Mouse (Mus musculus): ENCODE data around the gene Cnn2. TPM values are rescaled to one million over a fixed set of nuclear protein-coding genes. Genes with fewer than 3 reads are reported as not detected.

Gene Cnn2
- 47.4 and 53.3 TPM in 2 replicates for polyA plus RNA-seq (2012; rRNA removed; ENCODE audit: low replicate concordance)

DNA sequence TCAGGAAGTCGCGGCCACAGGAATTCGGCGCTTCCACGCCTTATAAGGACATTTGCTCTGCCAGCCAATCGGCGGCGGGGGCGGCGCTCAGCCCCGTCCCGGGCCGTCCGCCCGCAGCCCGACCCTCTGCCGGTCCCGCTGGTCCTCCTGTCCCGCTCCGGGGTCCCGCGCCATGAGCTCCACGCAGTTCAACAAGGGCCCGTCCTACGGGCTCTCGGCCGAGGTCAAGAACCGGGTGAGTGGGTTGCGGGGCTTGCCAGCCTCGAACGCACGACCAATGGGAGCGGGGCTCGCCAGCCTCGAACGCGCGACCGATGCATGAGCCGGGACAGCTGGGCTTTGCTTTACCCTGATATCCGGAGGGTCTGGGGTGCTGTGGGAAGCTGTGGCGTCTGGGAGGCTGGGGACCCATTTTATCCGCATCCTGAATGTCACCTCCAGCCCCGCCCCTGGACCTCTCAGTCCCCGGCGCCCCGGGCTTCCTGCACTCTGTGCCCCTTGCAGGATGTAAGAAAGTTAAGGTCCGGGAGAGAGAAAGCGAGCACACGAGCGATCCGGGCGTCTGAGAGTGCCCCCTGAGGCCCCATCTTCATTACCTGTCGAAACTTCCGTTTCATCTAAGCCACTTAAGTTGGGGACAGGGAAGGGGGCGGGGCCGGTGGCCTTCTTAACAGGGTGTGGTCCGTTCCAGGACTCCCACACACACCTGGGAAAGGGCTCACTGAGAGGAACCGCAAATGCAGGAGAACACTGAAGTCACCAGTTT lies at the start of gene Cnn2:
Gene Cnn2, plus strand, starts transcription at position 79 of the 766 bp plus-strand sequence.

DNA sequence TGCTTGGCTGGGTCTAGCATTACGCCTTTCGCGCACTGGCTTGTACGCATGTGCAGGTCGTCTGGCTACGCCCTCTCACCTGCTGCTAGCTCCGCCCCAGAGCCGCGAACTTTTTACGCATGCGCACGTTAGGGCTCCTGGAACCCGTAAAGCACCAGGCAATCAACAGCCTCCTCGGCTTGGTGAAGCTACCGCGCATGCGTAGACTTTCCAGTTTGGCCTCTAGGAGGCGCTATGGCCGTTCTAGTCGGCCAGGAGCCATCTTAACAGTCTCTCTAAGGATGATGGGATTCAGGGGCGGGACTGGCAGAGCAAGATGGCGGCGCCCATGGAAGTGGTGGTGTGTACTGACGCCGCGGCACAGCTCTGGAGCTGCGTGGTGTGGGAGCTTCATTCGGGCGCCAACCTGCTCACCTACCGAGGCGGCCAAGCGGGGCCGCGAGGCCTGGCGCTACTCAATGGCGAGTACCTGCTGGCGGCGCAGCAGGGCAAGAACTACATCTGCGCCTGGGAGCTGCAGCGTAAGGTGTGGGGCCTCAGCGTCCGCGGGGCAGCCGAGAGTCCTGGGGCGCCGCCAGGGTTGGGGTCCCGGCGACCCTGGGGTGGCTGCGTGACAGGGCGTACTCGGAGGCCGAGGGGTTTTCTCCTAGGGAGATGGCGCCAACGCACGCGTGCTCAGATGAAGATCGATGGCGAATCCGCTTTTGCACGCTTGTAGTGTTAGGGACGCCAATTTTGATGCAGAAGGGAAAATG lies 28.4 kb upstream of the Cnn2 start, which contains the start of gene Wdr18:
Gene Wdr18, plus strand, starts transcription at position 306 of the 755 bp plus-strand sequence.

DNA sequence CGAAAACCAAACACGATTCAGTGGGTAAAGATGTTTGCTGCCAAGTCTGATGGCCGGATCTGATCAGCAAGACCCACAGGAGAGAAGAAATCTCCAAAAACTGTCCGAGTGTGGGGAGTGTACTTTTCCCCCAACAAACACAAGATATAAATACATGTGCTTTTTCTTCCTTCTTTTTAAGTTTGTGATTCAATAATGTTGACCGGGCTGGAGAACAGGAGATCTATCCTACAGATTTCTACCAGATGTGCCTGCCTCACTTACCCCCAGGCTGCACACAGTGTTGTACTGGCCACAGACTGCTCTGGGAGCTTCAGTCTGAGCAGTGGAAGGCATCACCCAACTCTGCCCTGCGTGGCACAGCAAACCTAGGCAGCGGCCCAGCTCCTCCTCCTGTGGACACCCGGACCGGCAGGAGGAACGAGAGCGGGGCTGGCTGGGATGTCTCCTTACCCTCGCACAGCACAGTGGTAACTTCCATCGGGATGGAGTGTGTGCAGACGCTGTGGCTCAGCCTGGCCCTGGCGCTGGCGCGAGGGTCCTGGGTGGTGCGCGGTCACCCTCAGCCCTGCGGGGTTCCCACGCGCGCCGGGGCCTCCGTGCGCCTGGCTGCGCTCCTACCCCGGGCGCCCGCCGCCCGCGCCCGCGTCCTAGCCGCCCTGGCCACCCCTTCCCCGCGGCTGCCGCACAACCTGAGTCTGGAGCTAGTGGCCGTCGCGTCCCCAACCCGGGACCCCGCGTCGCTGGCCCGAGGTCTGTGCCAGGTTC lies 17.8 kb upstream of the Cnn2 start, which contains the start of gene Grin3b:
Gene Grin3b, plus strand, starts transcription at position 301 of the 768 bp plus-strand sequence.

DNA sequence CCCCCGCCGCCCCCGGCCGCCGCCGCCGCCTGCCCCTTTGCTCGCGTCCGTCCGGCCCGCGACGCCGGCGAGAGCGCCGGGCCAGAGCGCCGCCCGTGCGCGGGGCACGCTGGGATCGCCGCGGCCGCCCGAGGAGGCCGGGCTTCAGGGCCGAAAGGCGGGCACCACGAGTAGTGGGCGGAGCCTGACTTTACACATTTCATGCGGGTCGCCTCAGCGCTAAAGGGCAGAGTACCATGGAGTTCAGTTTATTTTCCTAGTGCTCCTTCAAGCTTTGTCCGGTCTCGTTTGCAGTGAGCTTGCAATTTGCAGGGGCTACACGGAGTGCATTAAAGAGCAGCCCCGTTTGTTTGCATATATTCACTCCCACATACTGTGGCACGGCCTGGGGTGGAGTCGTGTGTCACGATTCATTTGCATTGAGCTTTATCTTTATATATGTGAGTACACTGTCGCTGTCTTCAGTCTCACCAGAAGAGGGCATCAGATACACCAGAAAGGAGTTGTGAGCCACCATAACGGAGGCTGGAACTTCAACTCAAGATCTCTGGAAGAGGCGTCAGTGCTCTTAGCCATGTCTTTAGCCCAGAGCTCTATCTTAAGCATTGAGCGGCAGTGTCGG lies 4.1 kb upstream of the Cnn2 start, which contains the start of gene Tmem259:
Gene Tmem259, minus strand, starts transcription at position 136 of the 622 bp plus-strand sequence.

DNA sequence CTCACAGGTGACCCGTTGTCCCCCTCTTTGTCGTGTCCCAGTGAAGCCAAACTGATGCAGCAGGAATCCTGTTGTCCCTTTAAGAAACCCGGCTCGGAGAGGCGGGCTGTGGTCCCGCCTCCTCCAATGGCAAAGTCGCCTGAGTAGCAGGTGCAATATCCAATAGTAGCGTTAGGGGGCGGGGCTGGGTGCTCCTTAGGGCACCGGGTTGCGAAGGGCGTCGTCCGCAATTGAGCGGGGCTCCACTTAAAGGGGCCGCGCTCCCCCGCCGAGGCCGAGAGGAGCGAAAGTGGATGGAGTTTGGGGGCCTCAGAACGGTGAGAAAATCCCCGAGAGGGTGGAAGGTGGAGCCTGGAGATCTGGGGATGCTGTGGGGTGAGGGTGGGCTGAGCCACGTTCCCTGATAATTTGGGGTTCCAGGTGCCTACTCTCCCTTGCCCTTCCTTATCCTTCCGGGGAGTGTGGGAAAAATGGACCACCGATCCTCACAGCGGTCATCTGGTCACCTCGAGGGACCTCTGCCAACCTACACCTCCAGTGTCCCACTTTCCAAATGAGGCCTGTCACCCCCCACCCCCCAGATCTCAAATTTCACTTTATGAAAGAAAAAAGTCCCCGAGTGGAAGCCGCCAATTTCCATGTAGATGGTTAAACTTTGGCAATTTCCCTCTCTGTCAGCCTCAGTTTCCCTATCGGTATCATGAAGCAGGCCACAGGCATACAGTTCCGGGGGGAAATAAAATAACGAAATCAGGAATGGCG lies 8.1 kb downstream of the Cnn2 start, which contains the start of gene Abca7:
Gene Abca7, plus strand, starts transcription at position 223 of the 762 bp plus-strand sequence.

DNA sequence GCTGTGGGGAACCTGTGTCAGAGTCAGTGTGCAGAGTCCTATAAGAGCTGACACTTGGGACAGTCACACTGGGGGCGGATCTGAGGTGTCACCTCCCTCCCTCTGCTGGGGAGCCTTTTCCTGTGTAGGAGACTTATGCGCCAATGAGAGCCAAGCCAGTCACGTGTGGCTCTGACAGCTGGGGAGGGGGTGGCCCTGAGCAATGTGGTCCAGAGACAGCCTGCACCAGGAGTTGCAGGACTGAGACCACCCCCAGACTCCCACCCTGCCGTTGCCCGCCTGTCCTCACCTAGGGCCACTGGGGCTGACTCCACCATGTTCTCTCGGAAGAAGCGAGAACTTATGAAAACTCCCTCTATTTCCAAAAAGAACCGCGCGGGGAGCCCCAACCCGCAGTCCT lies 28.1 kb downstream of the Cnn2 start, which contains the start of gene Arhgap45:
Gene Arhgap45, plus strand, starts transcription at position 143 of the 400 bp plus-strand sequence.

DNA sequence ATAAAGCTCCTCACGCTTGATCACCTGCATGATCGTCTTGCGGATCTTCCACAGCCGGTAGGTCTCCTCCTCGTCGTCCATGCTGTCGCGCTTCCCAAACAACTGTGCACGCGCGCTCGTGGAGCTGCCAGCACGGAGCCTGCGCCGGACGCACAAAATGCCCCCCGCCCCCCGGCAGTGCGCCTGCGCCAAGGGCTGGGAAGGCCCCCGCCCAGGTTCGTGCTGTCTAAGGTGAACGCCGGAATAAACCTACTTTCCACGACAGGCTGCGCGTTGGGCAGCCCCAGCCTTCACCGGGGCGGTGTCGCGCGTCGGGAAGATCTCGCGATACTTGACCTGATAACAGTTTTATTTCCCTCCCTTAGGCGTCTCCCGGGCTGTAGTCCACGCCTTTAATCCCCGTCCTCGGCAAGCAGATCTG lies 51.2 kb downstream of the Cnn2 start, which contains the start of gene Polr2e:
Gene Polr2e, minus strand, starts transcription at position 237 of the 421 bp plus-strand sequence.

Other genes starting within 250 kb of the Cnn2 start
- gene Polrmt, start 242.0 kb upstream of the Cnn2 start, polyA plus RNA-seq (2012; rRNA removed; ENCODE audit: low replicate concordance): 47.7 and 62.9 TPM in 2 replicates
- gene Fgf22, start 233.5 kb upstream of the Cnn2 start, polyA plus RNA-seq (2012; rRNA removed; ENCODE audit: low replicate concordance): not detected in 2 replicates
- gene Rnf126, start 221.6 kb upstream of the Cnn2 start, polyA plus RNA-seq (2012; rRNA removed; ENCODE audit: low replicate concordance): 161 and 229 TPM in 2 replicates
- 11.5 and 11.9 TPM in 2 replicates for gene Fstl3, start 211.3 kb upstream of the Cnn2 start, polyA plus RNA-seq (2012; rRNA removed; ENCODE audit: low replicate concordance)
- gene Prss57, start 197.6 kb upstream of the Cnn2 start, polyA plus RNA-seq (2012; rRNA removed; ENCODE audit: low replicate concordance): 0.27 and 0.59 TPM in 2 replicates
- gene Palm, start 195.0 kb upstream of the Cnn2 start, polyA plus RNA-seq (2012; rRNA removed; ENCODE audit: low replicate concordance): 17.2 and 27.7 TPM in 2 replicates
- 97.3 and 216 TPM in 2 replicates for gene Misp, start 167.6 kb upstream of the Cnn2 start, polyA plus RNA-seq (2012; rRNA removed; ENCODE audit: low replicate concordance)
- 156 and 209 TPM in 2 replicates for gene Ptbp1, start 134.2 kb upstream of the Cnn2 start, polyA plus RNA-seq (2012; rRNA removed; ENCODE audit: low replicate concordance)
- gene Prtn3, start 114.1 kb upstream of the Cnn2 start, polyA plus RNA-seq (2012; rRNA removed; ENCODE audit: low replicate concordance): 3.8 and 5.3 TPM in 2 replicates
- 6.1 and 11.4 TPM in 2 replicates for gene Plppr3, start 114.0 kb upstream of the Cnn2 start, polyA plus RNA-seq (2012; rRNA removed; ENCODE audit: low replicate concordance)
- not detected in 2 replicates for gene Elane, start 102.3 kb upstream of the Cnn2 start, polyA plus RNA-seq (2012; rRNA removed; ENCODE audit: low replicate concordance)
- gene Cfd, start 97.7 kb upstream of the Cnn2 start, polyA plus RNA-seq (2012; rRNA removed; ENCODE audit: low replicate concordance): 12.8 and 564 TPM in 2 replicates
- 44.8 and 49.2 TPM in 2 replicates for gene Med16, start 79.7 kb upstream of the Cnn2 start, polyA plus RNA-seq (2012; rRNA removed; ENCODE audit: low replicate concordance)
- not detected in 2 replicates for gene Gm26602, start 77.7 kb upstream of the Cnn2 start, polyA plus RNA-seq (2012; rRNA removed; ENCODE audit: low replicate concordance)
- gene Kiss1r, start 71.6 kb upstream of the Cnn2 start, polyA plus RNA-seq (2012; rRNA removed; ENCODE audit: low replicate concordance): 5.1 and 5.6 TPM in 2 replicates
- 102 and 133 TPM in 2 replicates for gene R3hdm4, start 67.4 kb upstream of the Cnn2 start, polyA plus RNA-seq (2012; rRNA removed; ENCODE audit: low replicate concordance)
- gene Arid3a, start 61.5 kb upstream of the Cnn2 start, polyA plus RNA-seq (2012; rRNA removed; ENCODE audit: low replicate concordance): 8.1 and 9.4 TPM in 2 replicates
- 32.5 and 36.7 TPM in 2 replicates for gene Wdr18, start 28.4 kb upstream of the Cnn2 start, polyA plus RNA-seq (2012; rRNA removed; ENCODE audit: low replicate concordance)
- 0.13 TPM in 1 of 2 replicates, not detected in the other for gene Grin3b, start 17.9 kb upstream of the Cnn2 start, polyA plus RNA-seq (2012; rRNA removed; ENCODE audit: low replicate concordance)
- gene Tmem259, start 4.3 kb upstream of the Cnn2 start, polyA plus RNA-seq (2012; rRNA removed; ENCODE audit: low replicate concordance): 473 and 724 TPM in 2 replicates
- 22.5 and 27.6 TPM in 2 replicates for gene Abca7, start 7.9 kb downstream of the Cnn2 start, polyA plus RNA-seq (2012; rRNA removed; ENCODE audit: low replicate concordance)
- 16.6 and 28.8 TPM in 2 replicates for gene Arhgap45, start 28.1 kb downstream of the Cnn2 start, polyA plus RNA-seq (2012; rRNA removed; ENCODE audit: low replicate concordance)
- gene Polr2e, start 51.2 kb downstream of the Cnn2 start, polyA plus RNA-seq (2012; rRNA removed; ENCODE audit: low replicate concordance): 82.1 and 91.1 TPM in 2 replicates
- 1,699 and 1,725 TPM in 2 replicates for gene Gpx4, start 58.6 kb downstream of the Cnn2 start, polyA plus RNA-seq (2012; rRNA removed; ENCODE audit: low replicate concordance)
- 63.5 and 95.0 TPM in 2 replicates for gene Sbno2, start 117.0 kb downstream of the Cnn2 start, polyA plus RNA-seq (2012; rRNA removed; ENCODE audit: low replicate concordance)
- 105 and 121 TPM in 2 replicates for gene Stk11, start 127.2 kb downstream of the Cnn2 start, polyA plus RNA-seq (2012; rRNA removed; ENCODE audit: low replicate concordance)
- 5,808 and 7,935 TPM in 2 replicates for gene Atp5d, start 150.0 kb downstream of the Cnn2 start, polyA plus RNA-seq (2012; rRNA removed; ENCODE audit: low replicate concordance)
- gene Cbarp, start 152.3 kb downstream of the Cnn2 start, polyA plus RNA-seq (2012; rRNA removed; ENCODE audit: low replicate concordance): 6.3 and 6.6 TPM in 2 replicates
- gene Midn, start 159.7 kb downstream of the Cnn2 start, polyA plus RNA-seq (2012; rRNA removed; ENCODE audit: low replicate concordance): 198 and 360 TPM in 2 replicates
- 46.7 and 55.3 TPM in 2 replicates for gene Cirbp, start 177.4 kb downstream of the Cnn2 start, polyA plus RNA-seq (2012; rRNA removed; ENCODE audit: low replicate concordance)
- 12.6 and 12.7 TPM in 2 replicates for gene 1600002K03Rik, start 184.4 kb downstream of the Cnn2 start, polyA plus RNA-seq (2012; rRNA removed; ENCODE audit: low replicate concordance)
- gene Efna2, start 190.9 kb downstream of the Cnn2 start, polyA plus RNA-seq (2012; rRNA removed; ENCODE audit: low replicate concordance): 2.0 and 2.2 TPM in 2 replicates
- 14.5 and 19.2 TPM in 2 replicates for gene Mum1, start 237.8 kb downstream of the Cnn2 start, polyA plus RNA-seq (2012; rRNA removed; ENCODE audit: low replicate concordance)

All from duodenum, adult 2 months (tissue).